Mouse (Mus musculus) CH12.LX (cell line): ENCODE results near the gene Plxdc1.

ENCODE experiments used
- BHLHE40 ChIP-seq: IDR thresholded peaks from 2 replicates; pipeline ENCODE4 v1.6.1; 2011; ENCODE audit warnings: mild to moderate bottlenecking, low read depth, low read length, improper control_type of control experiment
- CTCF ChIP-seq, 2 experiments: IDR thresholded peaks in 1 of 2; conservative IDR thresholded peaks in 1 of 2; 2 replicates each; pipeline ENCODE4 v1.5.1; 2011 to 2012; ENCODE audit warnings: low read depth in 2 of 2, low read length in 2 of 2, improper control_type of control experiment in 1 of 2, inconsistent platforms in 1 of 2, mild to moderate bottlenecking in 1 of 2, moderate library complexity in 1 of 2
- E2F4 ChIP-seq: IDR thresholded peaks from 2 replicates; pipeline ENCODE4 v1.6.1; 2011; ENCODE audit warnings: low read depth, low read length, improper control_type of control experiment; ENCODE audit not compliant: insufficient replicate concordance
- ELF1 ChIP-seq: IDR thresholded peaks from 2 replicates; pipeline ENCODE4 v1.6.1; 2014; ENCODE audit warnings: low read depth, mild to moderate bottlenecking, inconsistent platforms, low read length, improper control_type of control experiment
- GABPA ChIP-seq: IDR thresholded peaks from 2 replicates; pipeline ENCODE4 v1.6.1; 2012; ENCODE audit warnings: low read depth, low read length, improper control_type of control experiment, inconsistent platforms; ENCODE audit not compliant: insufficient replicate concordance
- NRF1 ChIP-seq: IDR thresholded peaks from 2 replicates; pipeline ENCODE4 v1.6.1; 2014; ENCODE audit warnings: low read depth, mild to moderate bottlenecking, inconsistent platforms, low read length, improper control_type of control experiment, moderate library complexity
- POLR2A ChIP-seq: IDR thresholded peaks from 2 replicates; pipeline ENCODE4 v1.6.1; 2011; ENCODE audit warnings: low read depth, mild to moderate bottlenecking, improper control_type of control experiment, low read length
- POLR2AphosphoS2 ChIP-seq: IDR thresholded peaks from 2 replicates; pipeline ENCODE4 v1.6.1; 2011; ENCODE audit warnings: low read depth, low read length, improper control_type of control experiment
- TBP ChIP-seq: conservative IDR thresholded peaks from 2 replicates; pipeline ENCODE4 v1.6.1; 2011; ENCODE audit warnings: low read depth, low read length, improper control_type of control experiment
- UBTF ChIP-seq: IDR thresholded peaks from 2 replicates; pipeline ENCODE4 v1.6.1; 2012; ENCODE audit warnings: low read depth, mild to moderate bottlenecking, inconsistent platforms, low read length, improper control_type of control experiment, moderate library complexity
- USF2 ChIP-seq: conservative IDR thresholded peaks from 2 replicates; pipeline ENCODE4 v1.6.1; 2011; ENCODE audit warnings: low read depth, low read length, improper control_type of control experiment
- ZKSCAN1 ChIP-seq: IDR thresholded peaks from 2 replicates; pipeline ENCODE4 v1.6.1; 2012; ENCODE audit warnings: low read depth, inconsistent platforms, low read length, improper control_type of control experiment, borderline replicate concordance
- ZMIZ1 ChIP-seq: IDR thresholded peaks from 2 replicates; pipeline ENCODE4 v1.6.1; 2012; ENCODE audit warnings: low read depth, mild to moderate bottlenecking, inconsistent platforms, low read length, improper control_type of control experiment
- ZNF384 ChIP-seq: IDR thresholded peaks from 2 replicates; pipeline ENCODE4 v1.6.1; 2012; ENCODE audit warnings: low read depth, low read length, improper control_type of control experiment, inconsistent platforms

DNA sequence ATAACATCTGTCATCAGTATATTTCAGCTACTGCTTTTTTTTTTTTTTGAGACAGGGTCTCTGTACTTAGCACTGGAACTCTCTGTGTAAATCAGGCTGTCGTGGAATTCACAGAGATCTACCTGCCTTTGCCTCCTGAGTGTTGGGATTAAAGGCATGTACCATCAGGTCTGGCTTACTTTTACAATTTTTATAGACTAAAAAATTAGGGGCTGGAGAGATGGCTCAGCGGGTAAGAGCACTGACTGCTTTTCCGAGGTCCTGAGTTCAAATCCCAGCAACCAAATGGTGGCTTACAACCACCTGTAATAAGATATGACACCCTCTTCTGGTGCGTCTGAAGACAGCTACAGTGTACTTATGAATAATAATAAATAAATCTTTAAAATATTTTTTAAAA, 105.9 kb downstream of the Plxdc1 start:
- no peak for TF ChIP-seq NRF1
- TF ChIP-seq CTCF (conservative IDR thresholded peaks at IDR 0.05 in 1 of 2, IDR thresholded peaks at IDR 0.05 in 1 of 2; ENCODE audit: low read depth in 2 of 2, low read length in 2 of 2) = no peak
- no peak for TF ChIP-seq ZNF384
- no peak for TF ChIP-seq ELF1
- no peak for TF ChIP-seq UBTF
- no peak for TF ChIP-seq ZMIZ1
- no peak for TF ChIP-seq ZKSCAN1
- no peak for TF ChIP-seq USF2
- TF ChIP-seq GABPA = no peak
- no peak for TF ChIP-seq POLR2AphosphoS2
- TF ChIP-seq BHLHE40 = no peak
- no peak for TF ChIP-seq E2F4
- TF ChIP-seq POLR2A = no peak
- no peak for TF ChIP-seq TBP
